Mouse (Mus musculus) limb, embryonic 14.5 days (tissue): ENCODE data around the gene Bco2. TPM values are rescaled to one million over a fixed set of nuclear protein-coding genes. Genes with fewer than 3 reads are reported as not detected.

ENCODE experiments used
- ATAC-seq: fragments of 200-750 bp; cut with Nextera tagmentation; 2 replicates; pipeline ENCODE4 v1.8.0; 2017; ENCODE audit warnings: low read depth, moderate number of reproducible peaks, moderate TSS enrichment; ENCODE audit not compliant: low FRiP score
- DNase-seq: peaks from one replicate; pipeline ENCODE4 v3.0.0-alpha.2; 2015; ENCODE audit warnings: low spot score
- H3K27ac ChIP-seq: fragments of 300-500 bp; sonication (generic); replicated peaks from 2 replicates; pipeline ENCODE4 v1.5.1; 2014; ENCODE audit warnings: low read depth, mild to moderate bottlenecking, low read length, moderate library complexity, mixed read lengths
- H3K27me3 ChIP-seq: fragments of 300-500 bp; sonication (generic); 2 replicates; pipeline ENCODE4 v1.6.1; 2014; ENCODE audit warnings: low read length, mixed read lengths; ENCODE audit not compliant: control insufficient read depth, insufficient read depth
- H3K36me3 ChIP-seq: fragments of 300-500 bp; sonication (generic); 2 replicates; pipeline ENCODE4 v1.6.1; 2014; ENCODE audit warnings: mild to moderate bottlenecking, low read length, moderate library complexity, mixed read lengths; ENCODE audit not compliant: control insufficient read depth, insufficient read depth
- H3K4me1 ChIP-seq: fragments of 300-500 bp; sonication (generic); 2 replicates; pipeline ENCODE4 v1.6.1; 2014; ENCODE audit warnings: antibody characterized with exemption, low read length, mixed read lengths; ENCODE audit not compliant: control insufficient read depth, insufficient read depth
- H3K4me2 ChIP-seq: fragments of 300-500 bp; sonication (generic); replicated peaks from 2 replicates; pipeline ENCODE4 v1.6.1; 2014; ENCODE audit warnings: low read depth, mild to moderate bottlenecking, low read length, moderate library complexity; ENCODE audit not compliant: severe bottlenecking
- H3K4me3 ChIP-seq: fragments of 300-500 bp; sonication (generic); replicated peaks from 2 replicates; pipeline ENCODE4 v1.5.1; 2014; ENCODE audit warnings: low read length
- H3K9ac ChIP-seq: fragments of 300-500 bp; sonication (generic); 2 replicates; pipeline ENCODE4 v1.6.1; 2014; ENCODE audit warnings: mild to moderate bottlenecking, low read depth, low read length, moderate library complexity; ENCODE audit not compliant: severe bottlenecking
- H3K9me3 ChIP-seq: fragments of 300-500 bp; sonication (generic); 2 replicates; pipeline ENCODE4 v1.6.1; 2016; ENCODE audit warnings: low read length; ENCODE audit not compliant: control insufficient read depth
- POLR2A ChIP-seq: fragments of 200-500 bp; IDR thresholded peaks from 2 replicates; pipeline ENCODE4 v1.8.0; 2012; ENCODE audit warnings: inconsistent platforms, mild to moderate bottlenecking, moderate library complexity, borderline replicate concordance; ENCODE audit not compliant: insufficient read depth, insufficient read length; ENCODE audit errors: extremely low read depth
- WGBS: fragments of 180-500 bp; shearing (Covaris S2); extraction: QIAGEN DNeasy Blood & Tissue Kit; methylation state at CpG from one replicate; pipeline ENCODE4 v1.1.7; 2014; 5-methylcytosine and 5-hydroxymethylcytosine counted together
- polyA plus RNA-seq, 2 experiments: library from polyadenylated mRNA; depleted of rRNA in 1 of 2; stranded (reverse) in 1 of 2; unstranded in 1 of 2; fragments of >200 nt; fragmentation: Nextera tagmentation in 1 of 2; extraction: Ambion mirVana in 1 of 2; gene quantifications; 2 replicates each; pipeline versions ENCODE4 v1.2.1 to v1.2.3; 2012 to 2014

Bco2 gene
- polyA plus RNA-seq, 2 experiments = 0.14 to 0.26 TPM

DNA sequence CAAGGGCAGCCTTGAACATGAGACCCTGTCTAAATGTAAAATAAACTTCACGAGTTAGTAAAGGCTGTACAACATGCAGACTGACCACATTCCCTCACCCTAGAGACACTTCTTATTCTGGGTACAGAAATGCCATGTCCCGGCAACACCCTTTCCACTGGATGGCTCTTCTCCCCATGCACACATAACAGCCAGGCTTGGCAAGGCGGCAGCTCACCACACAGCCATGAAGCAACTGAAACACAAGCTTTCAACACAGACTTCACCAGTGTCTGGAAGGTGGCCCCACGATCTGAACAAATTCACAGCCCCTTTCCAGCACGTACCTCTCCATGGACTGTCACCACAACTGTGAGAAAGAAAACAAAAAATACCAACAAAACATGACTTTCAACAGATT, 30.0 kb downstream of the Bco2 start:
- no peak for DNase-seq
- no peaks in the 10 kb centered on the region for H3K27me3 ChIP-seq
- ATAC-seq = no peak
- no peak for TF ChIP-seq POLR2A
- H3K4me2 ChIP-seq = no peak overlapping the region
- peaks cover 4% of the 10 kb centered on the region for H3K4me1 ChIP-seq
- WGBS = 87% methylated on average over 5 of the region's 5 CpGs
- H3K27ac ChIP-seq = no peak overlapping the region
- H3K9ac ChIP-seq = no peak overlapping the region
- H3K9me3 ChIP-seq = no peaks in the 10 kb centered on the region
- no peak overlapping the region for H3K4me3 ChIP-seq
- no peaks in the 10 kb centered on the region for H3K36me3 ChIP-seq

DNA sequence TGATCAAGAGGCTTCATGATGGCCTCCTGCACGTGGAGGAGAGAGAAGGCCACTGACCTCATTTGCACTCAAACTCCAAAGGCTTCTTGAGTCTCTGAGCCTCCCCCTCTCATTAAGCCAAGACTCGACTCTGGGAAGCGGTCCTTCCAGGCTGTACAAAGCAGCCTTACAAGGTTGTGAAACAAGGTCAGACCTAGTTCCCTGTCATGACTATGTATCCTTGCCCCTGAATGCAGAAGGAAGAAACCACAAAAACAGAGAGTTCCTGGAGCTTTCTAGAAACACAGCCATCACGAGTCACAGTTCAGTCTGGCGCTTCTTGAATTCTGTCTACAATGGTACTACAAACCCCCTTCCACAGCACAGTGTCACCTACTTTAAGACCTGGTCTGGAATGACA, 32.4 kb downstream of the Bco2 start:
- DNase-seq = no peak
- no peak for ATAC-seq
- H3K4me1 ChIP-seq = no peaks in the 10 kb centered on the region; the same call in 1 of the 2 replicates

DNA sequence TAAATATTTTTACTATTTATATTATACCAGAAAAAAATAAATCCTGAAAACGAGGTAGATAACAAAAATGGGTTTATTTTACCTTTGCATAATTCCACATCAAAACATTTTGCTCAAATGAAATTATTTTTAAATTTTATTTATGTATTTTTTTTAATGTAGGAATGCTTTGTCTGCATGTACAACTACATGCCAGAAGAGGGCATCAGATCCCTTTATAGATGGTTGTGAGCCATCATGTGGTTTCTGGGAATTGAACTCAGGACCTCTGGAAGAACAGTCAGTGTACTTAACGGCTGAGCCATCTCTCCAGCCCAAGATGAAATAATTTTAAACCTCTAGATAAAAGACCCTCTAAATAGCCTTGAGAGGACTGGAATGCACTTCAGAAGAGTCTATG, 33.4 kb downstream of the Bco2 start:
- Histone ChIP-seq H3K4me2 (no peak overlapping the region), H3K9ac (no peak overlapping the region), H3K4me3 (no peak overlapping the region), H3K27ac (no peak overlapping the region), H3K36me3 (no peaks in the 10 kb centered on the region), H3K9me3 (no peaks in the 10 kb centered on the region), H3K4me1 (no peaks in the 10 kb centered on the region), H3K27me3 (no peaks in the 10 kb centered on the region)
- DNase-seq (no peak), ATAC-seq (no peak)
- TF ChIP-seq POLR2A = no peak
- WGBS = 54% methylated on average over 2 of the region's 2 CpGs

More for the DNA sequence above, 32.4 kb downstream of the Bco2 start:
- H3K4me3 ChIP-seq = no peak overlapping the region
- TF ChIP-seq POLR2A = no peak
- H3K27me3 ChIP-seq = no peaks in the 10 kb centered on the region
- no peak overlapping the region for H3K4me2 ChIP-seq
- no peaks in the 10 kb centered on the region for H3K36me3 ChIP-seq
- 79% methylated on average over 5 of the region's 5 CpGs for WGBS
- no peak overlapping the region for H3K27ac ChIP-seq
- no peak overlapping the region for H3K9ac ChIP-seq
- no peaks in the 10 kb centered on the region for H3K9me3 ChIP-seq

DNA sequence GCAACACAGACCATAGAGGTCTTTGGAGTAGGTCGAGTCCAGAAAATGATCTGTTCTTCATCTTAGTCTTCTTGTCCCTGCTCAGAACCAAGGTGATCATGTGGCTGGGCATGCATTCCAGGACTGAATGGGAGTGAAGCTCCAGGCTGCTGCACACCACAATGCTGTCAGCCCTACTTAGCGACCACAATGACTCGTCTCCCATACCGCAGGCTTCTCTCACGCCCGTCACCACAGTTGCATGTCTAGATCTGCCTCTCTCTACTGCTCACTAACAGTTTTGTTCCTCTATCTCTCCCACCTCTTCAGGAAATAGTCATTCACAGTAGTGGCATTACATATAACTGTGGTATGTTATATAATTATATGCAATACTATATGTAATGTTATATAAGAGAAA, 34.2 kb downstream of the Bco2 start:
- H3K9ac ChIP-seq = no peak overlapping the region
- DNase-seq (no peak), ATAC-seq (no peak)
- no peak overlapping the region for H3K27ac ChIP-seq
- H3K4me3 ChIP-seq = no peak overlapping the region
- no peak overlapping the region for H3K4me2 ChIP-seq
- no peaks in the 10 kb centered on the region for H3K4me1 ChIP-seq
- H3K27me3 ChIP-seq = no peaks in the 10 kb centered on the region
- no peak for TF ChIP-seq POLR2A
- no peaks in the 10 kb centered on the region for H3K9me3 ChIP-seq
- WGBS = 83% methylated on average over 6 of the region's 6 CpGs
- H3K36me3 ChIP-seq = no peaks in the 10 kb centered on the region

DNA sequence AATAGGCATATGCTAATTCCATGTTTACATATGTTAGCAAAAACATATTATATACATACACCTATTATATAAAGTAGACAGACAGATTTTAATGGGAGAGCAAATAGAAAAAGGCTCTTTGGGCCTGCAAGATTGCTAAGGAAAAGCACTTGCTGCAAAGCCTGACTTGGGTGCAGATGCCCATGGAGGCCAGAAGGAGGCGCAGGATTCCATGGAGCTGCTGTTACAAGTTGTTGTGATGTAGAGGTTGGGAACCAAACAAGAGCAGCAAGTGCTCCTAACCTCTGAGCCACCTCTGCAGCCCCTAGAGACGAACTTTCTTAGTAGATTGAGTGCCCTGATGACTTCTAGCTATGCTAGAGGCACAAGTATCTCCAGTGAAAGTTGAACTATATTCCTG, 36.2 kb downstream of the Bco2 start:
- ATAC-seq (no peak), DNase-seq (no peak)
- Histone ChIP-seq H3K4me2 (no peak overlapping the region), H3K9ac (no peak overlapping the region), H3K27ac (no peak overlapping the region), H3K4me3 (no peak overlapping the region), H3K36me3 (no peaks in the 10 kb centered on the region), H3K27me3 (no peaks in the 10 kb centered on the region), H3K4me1 (no peaks in the 10 kb centered on the region), H3K9me3 (no peaks in the 10 kb centered on the region)
- TF ChIP-seq POLR2A = no peak
- 15% methylated on average over 2 of the region's 2 CpGs for WGBS

DNA sequence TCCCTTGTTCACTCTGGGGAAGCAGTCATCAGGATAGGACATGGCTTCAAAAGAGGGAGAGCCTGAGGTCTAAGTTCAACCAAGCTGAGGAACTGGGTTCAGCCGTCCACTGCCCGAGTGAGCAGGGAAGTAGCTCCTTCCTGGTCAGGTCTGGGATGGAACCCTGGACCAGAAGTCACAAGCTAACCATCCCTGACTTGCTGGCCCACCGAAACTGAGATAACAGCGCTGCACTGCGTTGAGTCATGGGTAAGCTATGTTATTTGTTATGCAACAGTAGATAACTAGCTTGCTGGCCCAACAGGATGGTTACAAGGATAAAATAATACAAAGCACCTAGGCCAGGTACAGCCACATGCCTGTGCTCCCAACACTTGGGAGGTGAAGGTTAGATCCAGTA, 39.5 kb downstream of the Bco2 start:
- H3K36me3 ChIP-seq = no peaks in the 10 kb centered on the region
- H3K4me1 ChIP-seq = no peaks in the 10 kb centered on the region
- DNase-seq (no peak), ATAC-seq (no peak)
- H3K4me2 ChIP-seq = no peak overlapping the region
- no peak overlapping the region for H3K27ac ChIP-seq
- no peak for TF ChIP-seq POLR2A
- H3K9me3 ChIP-seq = no peaks in the 10 kb centered on the region
- WGBS = 87% methylated on average over 5 of the region's 5 CpGs
- H3K9ac ChIP-seq = no peak overlapping the region
- H3K27me3 ChIP-seq = no peaks in the 10 kb centered on the region
- H3K4me3 ChIP-seq = no peak overlapping the region
